Mouse (Mus musculus): ENCODE data around the gene Fam20a.

GRCm38 (mm10) chr11:109676621-109677373, 45.3 kb downstream of the Fam20a start:
- TF ChIP-seq POLR2A (IDR thresholded peaks at IDR 0.05; ENCODE audit: borderline replicate concordance, low read depth, low read length) (no peak), CTCF (IDR thresholded peaks at IDR 0.05; ENCODE audit: low read depth, low read length) (no peak)
